Mouse (Mus musculus) cerebellum, adult 18-20 months (tissue): ENCODE results near the gene B4galt1.

Experiments used
- DNase-seq, 2 experiments: peaks; one replicate each; pipeline ENCODE4 v3.0.0; 2021

Gene B4galt1

GRCm38 (mm10) chr4:40853565-40854386 is at the start of gene B4galt1:
B4galt1 (minus strand) TSS chr4:40854005.
- peak; percentile 85 to 90 for DNase-seq

GRCm38 (mm10) chr4:40900612-40901011 is 46.8 kb upstream of the B4galt1 start:
- DNase-seq: no peak

GRCm38 (mm10) chr4:40900071-40900470 is 46.3 kb upstream of the B4galt1 start:
- no peak for DNase-seq

- no peak for DNase-seq
Observed at GRCm38 (mm10) chr4:40899264-40899663, 45.5 kb upstream of the B4galt1 start.

GRCm38 (mm10) chr4:40898476-40899044 is 44.8 kb upstream of the B4galt1 start:
- DNase-seq: no peak

GRCm38 (mm10) chr4:40895646-40896045 is 41.8 kb upstream of the B4galt1 start:
- no peak for DNase-seq

- no peak for DNase-seq
Observed at GRCm38 (mm10) chr4:40895118-40895517, 41.3 kb upstream of the B4galt1 start.

GRCm38 (mm10) chr4:40891206-40891605 is 37.4 kb upstream of the B4galt1 start:
- DNase-seq: no peak

GRCm38 (mm10) chr4:40889983-40890382 is 36.2 kb upstream of the B4galt1 start:
- no peak for DNase-seq

GRCm38 (mm10) chr4:40889252-40889651 is 35.4 kb upstream of the B4galt1 start:
- DNase-seq: no peak

- DNase-seq: no peak
Observed at GRCm38 (mm10) chr4:40888839-40889238, 35.0 kb upstream of the B4galt1 start.

- DNase-seq: no peak
Observed at GRCm38 (mm10) chr4:40885883-40886282, 32.1 kb upstream of the B4galt1 start.

- DNase-seq: no peak
Observed at GRCm38 (mm10) chr4:40885166-40885525, 31.3 kb upstream of the B4galt1 start.

- no peak for DNase-seq
Observed at GRCm38 (mm10) chr4:40884282-40885165, 30.7 kb upstream of the B4galt1 start.

GRCm38 (mm10) chr4:40883200-40883599 is 29.4 kb upstream of the B4galt1 start:
- DNase-seq: no peak

- DNase-seq: no peak
Observed at GRCm38 (mm10) chr4:40877528-40877927, 23.7 kb upstream of the B4galt1 start.

GRCm38 (mm10) chr4:40876814-40877371 is 23.1 kb upstream of the B4galt1 start:
- no peak for DNase-seq

GRCm38 (mm10) chr4:40875842-40876241 is 22.0 kb upstream of the B4galt1 start:
- no peak for DNase-seq

- DNase-seq: no peak
Observed at GRCm38 (mm10) chr4:40874794-40875552, 21.2 kb upstream of the B4galt1 start.

- peak; percentile 28 to 35 for DNase-seq
Observed at GRCm38 (mm10) chr4:40874151-40874600, 20.4 kb upstream of the B4galt1 start.

GRCm38 (mm10) chr4:40873320-40873719 is 19.5 kb upstream of the B4galt1 start:
- no peak for DNase-seq

GRCm38 (mm10) chr4:40872129-40872528 is 18.3 kb upstream of the B4galt1 start:
- DNase-seq: no peak
